8 mouse cellular contexts compared by ENCODE assay signal in the genomic region with DNA sequence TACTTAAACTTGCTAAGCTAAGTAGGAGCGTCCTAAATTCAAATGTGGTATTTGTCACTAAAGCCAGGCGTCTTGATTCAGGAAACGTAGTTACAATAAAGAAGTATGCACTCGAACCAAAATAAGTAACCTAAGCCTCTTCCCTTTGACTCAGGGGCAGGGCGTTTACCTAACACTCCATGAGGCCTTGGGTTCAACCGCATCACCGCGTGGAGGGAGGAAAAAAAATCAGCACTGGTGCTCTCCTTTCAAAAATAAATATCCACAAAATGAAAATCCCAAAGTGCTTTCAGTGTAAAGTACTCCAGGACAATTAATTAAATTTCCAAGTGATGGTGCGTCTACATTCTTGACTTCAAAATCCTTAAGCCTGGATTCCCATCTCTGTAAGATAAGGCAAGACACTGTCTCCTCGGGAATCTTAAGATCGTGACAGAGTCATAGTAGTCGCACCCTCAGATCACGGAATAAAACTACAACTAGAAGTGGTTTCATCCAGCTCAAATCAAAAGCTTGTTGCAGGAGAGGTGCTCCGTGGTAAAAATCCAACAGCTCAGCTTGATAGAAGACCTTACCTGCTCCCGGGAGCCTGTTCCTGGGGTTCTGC. TPM values are rescaled to one million over a fixed set of nuclear protein-coding genes. Genes with fewer than 3 reads are reported as not detected.
DNase-seq lines count a peak whose midpoint lies in the region; ATAC-seq and TF ChIP-seq lines count a peak whose summit lies in the region.

No protein-coding gene starts in this region.

- no peak for TF ChIP-seq CTCF in lung, embryonic 14.5 days (IDR thresholded peaks at IDR 0.05; ENCODE audit: low read depth)

- WGBS in lung, embryonic 14.5 days, result 5% methylated on average over 15 of the region's 15 CpGs
- WGBS in hindbrain, embryonic 15.5 days, result 6% methylated on average over 15 of the region's 15 CpGs
- WGBS in midbrain, embryonic 14.5 days, result 8% methylated on average over 15 of the region's 15 CpGs

- peaks cover 4% of the 10 kb centered on the region; the same call in 1 of the 2 replicates for H3K36me3 ChIP-seq in lung, embryonic 14.5 days (ENCODE audit: insufficient read depth)
- H3K36me3 ChIP-seq in hindbrain, embryonic 15.5 days, result peaks cover 6% of the 10 kb centered on the region; the same call in 1 of the 2 replicates
- H3K36me3 ChIP-seq in midbrain, embryonic 14.5 days (ENCODE audit: control insufficient read depth, insufficient read depth, low read length), result peaks cover 5% of the 10 kb centered on the region

- peak overlapping the region; percentile 88; the same call in 1 of the 2 replicates for H3K27ac ChIP-seq in lung, embryonic 14.5 days (ENCODE audit: low read depth)
- H3K27ac ChIP-seq in hindbrain, embryonic 15.5 days (replicated peaks), result peak overlapping the region; percentile 88
- peak overlapping the region; percentile 73 for H3K27ac ChIP-seq in midbrain, embryonic 14.5 days (replicated peaks; ENCODE audit: low read depth, low read length)

- peak; percentile 11 for DNase-seq in lung, embryonic 14.5 days
- no peak for DNase-seq in lung, postnatal 10 days
- DNase-seq in c-Kit-positive CD71-positive TER-119-positive erythroid progenitor cells, embryonic 14.5 days (ENCODE audit: low spot score), result peak; percentile 42
- peak; percentile 1 for DNase-seq in midbrain, embryonic 14.5 days
- no peak for DNase-seq in ovary, postnatal 10 days (ENCODE audit: low spot score)
- DNase-seq in spleen, postnatal 14 days (ENCODE audit: low spot score in 2 of 2), result no peak
- no peak for DNase-seq in right cerebral cortex, postnatal 36 days (ENCODE audit: low spot score in 2 of 2)

- no peaks in the 10 kb centered on the region for H3K27me3 ChIP-seq in lung, embryonic 14.5 days (ENCODE audit: insufficient read depth, low read length)
- H3K27me3 ChIP-seq in hindbrain, embryonic 15.5 days, result 0 out of 2 replicates have a peak, but pooled peaks cover 3% of the 10 kb centered on the region
- H3K27me3 ChIP-seq in midbrain, embryonic 14.5 days (ENCODE audit: control insufficient read depth, insufficient read depth, low read length), result no peaks in the 10 kb centered on the region; the same call in 1 of the 2 replicates

- peak overlapping the region; percentile 92 for H3K4me3 ChIP-seq in lung, embryonic 14.5 days (ENCODE audit: low read depth, low read length)
- peak overlapping the region; percentile 99 for H3K4me3 ChIP-seq in hindbrain, embryonic 15.5 days
- peak overlapping the region; percentile 99 for H3K4me3 ChIP-seq in midbrain, embryonic 14.5 days (replicated peaks; ENCODE audit: low read depth, low read length)

- peak overlapping the region; percentile 88 for H3K4me2 ChIP-seq in lung, embryonic 14.5 days
- peak overlapping the region; percentile 61 for H3K4me2 ChIP-seq in hindbrain, embryonic 15.5 days
- peak overlapping the region; percentile 79 for H3K4me2 ChIP-seq in midbrain, embryonic 14.5 days (ENCODE audit: low read length)

- 0 out of 2 replicates have a peak, but pooled peaks cover 3% of the 10 kb centered on the region for H3K4me1 ChIP-seq in lung, embryonic 14.5 days (ENCODE audit: insufficient read depth)
- H3K4me1 ChIP-seq in hindbrain, embryonic 15.5 days (replicated peaks), result peaks cover 28% of the 10 kb centered on the region
- peaks cover 14% of the 10 kb centered on the region for H3K4me1 ChIP-seq in midbrain, embryonic 14.5 days (ENCODE audit: control insufficient read depth, insufficient read depth, low read length)

- peak overlapping the region; percentile 89 for H3K9ac ChIP-seq in lung, embryonic 14.5 days
- peak overlapping the region; percentile 85 for H3K9ac ChIP-seq in hindbrain, embryonic 15.5 days
- H3K9ac ChIP-seq in midbrain, embryonic 14.5 days (replicated peaks; ENCODE audit: low read length), result peak overlapping the region; percentile 86

- no peaks in the 10 kb centered on the region for H3K9me3 ChIP-seq in lung, embryonic 14.5 days (ENCODE audit: low read depth, low read length)
- no peaks in the 10 kb centered on the region for H3K9me3 ChIP-seq in hindbrain, embryonic 15.5 days
- H3K9me3 ChIP-seq in midbrain, embryonic 14.5 days (ENCODE audit: control insufficient read depth, low read length), result no peaks in the 10 kb centered on the region

- peak; percentile 3; the same call in 1 of the 2 replicates for ATAC-seq in lung, embryonic 14.5 days (ENCODE audit: insufficient read depth)
- ATAC-seq in hindbrain, embryonic 15.5 days (ENCODE audit: low FRiP score, low read depth), result no peak
- ATAC-seq in midbrain, embryonic 14.5 days (ENCODE audit: low FRiP score, low TSS enrichment), result no peak

RNA-seq across cellular contexts. Expression of gene Bdp1, which starts 0.7 kb away (rescaled TPM):
- polyA plus RNA-seq in lung, embryonic 14.5 days (2014; fragmentation: Nextera tagmentation; extraction: Ambion mirVana), result 24.0 and 27.7 TPM in 2 replicates
- polyA plus RNA-seq in hindbrain, embryonic 15.5 days (2015; fragmentation: Nextera tagmentation; extraction: Ambion mirVana), result 23.9 and 29.7 TPM in 2 replicates
- polyA plus RNA-seq in midbrain, embryonic 14.5 days (2014; fragmentation: Nextera tagmentation; extraction: Ambion mirVana), result 22.1 and 22.9 TPM in 2 replicates

RNA-seq across cellular contexts. Expression of gene Serf1, which starts 4.7 kb away (rescaled TPM):
- polyA plus RNA-seq in lung, embryonic 14.5 days (2014; fragmentation: Nextera tagmentation; extraction: Ambion mirVana), result 134 and 142 TPM in 2 replicates
- 405 and 406 TPM in 2 replicates for polyA plus RNA-seq in hindbrain, embryonic 15.5 days (2015; fragmentation: Nextera tagmentation; extraction: Ambion mirVana)
- polyA plus RNA-seq in midbrain, embryonic 14.5 days (2014; fragmentation: Nextera tagmentation; extraction: Ambion mirVana), result 453 and 516 TPM in 2 replicates

RNA-seq across cellular contexts. Expression of gene Smn1, which starts 21.5 kb away (rescaled TPM):
- polyA plus RNA-seq in lung, embryonic 14.5 days (2014; fragmentation: Nextera tagmentation; extraction: Ambion mirVana), result 61.4 and 63.6 TPM in 2 replicates
- 43.2 and 43.4 TPM in 2 replicates for polyA plus RNA-seq in hindbrain, embryonic 15.5 days (2015; fragmentation: Nextera tagmentation; extraction: Ambion mirVana)
- 49.5 and 54.2 TPM in 2 replicates for polyA plus RNA-seq in midbrain, embryonic 14.5 days (2014; fragmentation: Nextera tagmentation; extraction: Ambion mirVana)

Comparison
In these comparisons a context has a peak if more than half of its experiments do, and no peak if none do; other contexts are left out.
1. DNase-seq: peak in lung, embryonic 14.5 days (single experiment), c-Kit-positive CD71-positive TER-119-positive erythroid progenitor cells, embryonic 14.5 days (single experiment) and midbrain, embryonic 14.5 days (single experiment); none in lung, postnatal 10 days (single experiment), ovary, postnatal 10 days (single experiment), spleen, postnatal 14 days (0 of 2) and right cerebral cortex, postnatal 36 days (0 of 2).
2. Peak in every context shown above with its lines, with median percentiles within 50 percentile points of each other: H3K27ac ChIP-seq, H3K4me2 ChIP-seq, H3K4me3 ChIP-seq and H3K9ac ChIP-seq.